Comparison of ENCODE assay signal across 9 mouse cellular contexts in genomic region chr10:128412055-128412381, GRCm38 (mm10). TPM values are rescaled to one million over a fixed set of nuclear protein-coding genes. Genes with fewer than 3 reads are reported as not detected.
DNase-seq lines count a peak whose midpoint lies in the region; ATAC-seq lines count a peak whose summit lies in the region.
"Had no signal": no experiment of that assay in that cellular context is flagged by ENCODE, and none has a peak within 500 bp of the region (broad histone marks: within the 10 kb centered on the region; RNA-seq: fewer than 3 reads in every experiment).

No protein-coding gene starts in this region.

- under 1% methylated on average over 14 of the region's 14 CpGs for WGBS in heart, embryonic 16.5 days
- WGBS in liver, embryonic 11.5 days: 1% methylated on average over 14 of the region's 14 CpGs
- under 1% methylated on average over 14 of the region's 14 CpGs for WGBS in neural tube, embryonic 13.5 days

- peak; percentile 29 for DNase-seq in urinary bladder, postnatal 25 days (ENCODE audit: low spot score)
- DNase-seq in urinary bladder, adult 18-20 months (ENCODE audit: low spot score in 2 of 2): no peak
- no peak for DNase-seq in liver, embryonic 11.5 days (ENCODE audit: low spot score)

- H3K27me3 ChIP-seq in erythroblast, embryonic 14.5 days (ENCODE audit: control insufficient read depth): no peaks in the 10 kb centered on the region
- no peaks in the 10 kb centered on the region for H3K27me3 ChIP-seq in heart, embryonic 16.5 days (ENCODE audit: control insufficient read depth, insufficient read depth, low read length)
- H3K27me3 ChIP-seq in liver, embryonic 11.5 days (replicated peaks; ENCODE audit: control insufficient read depth, insufficient read depth, low read length): no peaks in the 10 kb centered on the region
- H3K27me3 ChIP-seq in neural tube, embryonic 13.5 days: no peaks in the 10 kb centered on the region

- peak overlapping the region; percentile 98 for H3K4me2 ChIP-seq in heart, embryonic 16.5 days (ENCODE audit: low read depth, low read length)
- peak overlapping the region; percentile 100 for H3K4me2 ChIP-seq in liver, embryonic 11.5 days
- peak overlapping the region; percentile 90 for H3K4me2 ChIP-seq in neural tube, embryonic 13.5 days

- H3K36me3 ChIP-seq in erythroblast, embryonic 14.5 days (ENCODE audit: control insufficient read depth): peaks cover 26% of the 10 kb centered on the region
- peaks cover 12% of the 10 kb centered on the region; the same call in 1 of the 2 replicates for H3K36me3 ChIP-seq in heart, embryonic 16.5 days (ENCODE audit: control insufficient read depth, insufficient read depth)
- H3K36me3 ChIP-seq in liver, embryonic 11.5 days (ENCODE audit: control insufficient read depth, insufficient read depth, low read length): peaks cover 15% of the 10 kb centered on the region; the same call in 1 of the 2 replicates
- H3K36me3 ChIP-seq in neural tube, embryonic 13.5 days: peaks cover 42% of the 10 kb centered on the region

- H3K4me3 ChIP-seq in erythroblast, embryonic 14.5 days (replicated peaks): peak overlapping the region; percentile 91
- H3K4me3 ChIP-seq in heart, embryonic 16.5 days (ENCODE audit: low read length): peak overlapping the region; percentile 100
- H3K4me3 ChIP-seq in liver, embryonic 11.5 days (ENCODE audit: low read depth, low read length): peak overlapping the region; percentile 79
- H3K4me3 ChIP-seq in neural tube, embryonic 13.5 days: peak overlapping the region; percentile 92

- no peak for ATAC-seq in erythroblast, adult 5-6 weeks (replicated peaks; ENCODE audit: low FRiP score, poor library complexity, severe bottlenecking)
- ATAC-seq in heart, embryonic 16.5 days (replicated peaks; ENCODE audit: extremely low read depth, insufficient read depth, low FRiP score): peak; percentile 6
- no peak for ATAC-seq in liver, embryonic 11.5 days (replicated peaks; ENCODE audit: low FRiP score)
- ATAC-seq in neural tube, embryonic 13.5 days (ENCODE audit: low read depth): no peak
- no peak for ATAC-seq in monocyte, adult 5-6 weeks (replicated peaks; ENCODE audit: insufficient number of reproducible peaks, low FRiP score, low TSS enrichment, poor library complexity, severe bottlenecking)

- H3K9ac ChIP-seq in heart, embryonic 16.5 days (ENCODE audit: low read length): peak overlapping the region; percentile 90
- peak overlapping the region; percentile 90 for H3K9ac ChIP-seq in liver, embryonic 11.5 days (ENCODE audit: low read depth, low read length)
- H3K9ac ChIP-seq in neural tube, embryonic 13.5 days: peak overlapping the region; percentile 93

- peaks cover 60% of the 10 kb centered on the region for H3K4me1 ChIP-seq in erythroblast, embryonic 14.5 days (ENCODE audit: control insufficient read depth)
- H3K4me1 ChIP-seq in heart, embryonic 16.5 days (ENCODE audit: control insufficient read depth, insufficient read depth, low read length): peaks cover 32% of the 10 kb centered on the region
- H3K4me1 ChIP-seq in liver, embryonic 11.5 days (replicated peaks; ENCODE audit: control insufficient read depth, insufficient read depth, low read length): peaks cover 34% of the 10 kb centered on the region
- H3K4me1 ChIP-seq in neural tube, embryonic 13.5 days (replicated peaks): peaks cover 57% of the 10 kb centered on the region

- H3K9me3 ChIP-seq in erythroblast, embryonic 14.5 days (ENCODE audit: control insufficient read depth, low read length): no peaks in the 10 kb centered on the region
- H3K9me3 ChIP-seq in heart, embryonic 16.5 days (replicated peaks; ENCODE audit: control insufficient read depth, low read length): no peaks in the 10 kb centered on the region
- no peaks in the 10 kb centered on the region for H3K9me3 ChIP-seq in liver, embryonic 11.5 days (ENCODE audit: control insufficient read depth, low read length)
- H3K9me3 ChIP-seq in neural tube, embryonic 13.5 days: no peaks in the 10 kb centered on the region

- H3K27ac ChIP-seq in heart, embryonic 16.5 days (ENCODE audit: low read length): peak overlapping the region; percentile 98
- peak overlapping the region; percentile 91 for H3K27ac ChIP-seq in liver, embryonic 11.5 days (ENCODE audit: low read depth, low read length)
- peak overlapping the region; percentile 97 for H3K27ac ChIP-seq in neural tube, embryonic 13.5 days (replicated peaks)

RNA-seq across cellular contexts. Expression of gene Rnf41, which starts 0.6 kb away (rescaled TPM):
- polyA plus RNA-seq in erythroblast, embryonic 14.5 days (2012): 0.37 and 0.48 TPM in 2 replicates
- total RNA-seq in erythroblast, adult 5-6 weeks (2015; ENCODE audit: low replicate concordance): 2.9 and 4.6 TPM in 2 replicates
- 2.9 and 3.3 TPM in 2 replicates for total RNA-seq in erythroblast, adult 5-6 weeks (2017; ENCODE audit: low replicate concordance)
- 29.9 and 31.7 TPM in 2 replicates for polyA plus RNA-seq in heart, embryonic 16.5 days (2015; fragmentation: Nextera tagmentation; extraction: Ambion mirVana)
- polyA plus RNA-seq in liver, embryonic 11.5 days (2014; fragmentation: Nextera tagmentation; extraction: Ambion mirVana): 19.1 and 20.4 TPM in 2 replicates
- 73.4 and 74.3 TPM in 2 replicates for polyA plus RNA-seq in neural tube, embryonic 13.5 days (2015; fragmentation: Nextera tagmentation; extraction: Ambion mirVana)
- 16.2 to 36.8 TPM (median 28.3 TPM) in 3 replicates for total RNA-seq in monocyte, adult 5-6 weeks (2017)

RNA-seq across cellular contexts. Expression of gene Nabp2, which starts 0.7 kb away (rescaled TPM):
- polyA plus RNA-seq in erythroblast, embryonic 14.5 days (2012): 32.3 and 34.1 TPM in 2 replicates
- 11.1 and 20.1 TPM in 2 replicates for total RNA-seq in erythroblast, adult 5-6 weeks (2015; ENCODE audit: low replicate concordance)
- 7.4 and 15.2 TPM in 2 replicates for total RNA-seq in erythroblast, adult 5-6 weeks (2017; ENCODE audit: low replicate concordance)
- 55.9 and 60.4 TPM in 2 replicates for polyA plus RNA-seq in heart, embryonic 16.5 days (2015; fragmentation: Nextera tagmentation; extraction: Ambion mirVana)
- 101 and 104 TPM in 2 replicates for polyA plus RNA-seq in liver, embryonic 11.5 days (2014; fragmentation: Nextera tagmentation; extraction: Ambion mirVana)
- 124 and 129 TPM in 2 replicates for polyA plus RNA-seq in neural tube, embryonic 13.5 days (2015; fragmentation: Nextera tagmentation; extraction: Ambion mirVana)
- 34.6 to 49.4 TPM (median 44.2 TPM) in 3 replicates for total RNA-seq in monocyte, adult 5-6 weeks (2017)

RNA-seq across cellular contexts. Expression of gene Slc39a5, which starts 11.0 kb away (rescaled TPM):
- polyA plus RNA-seq in erythroblast, embryonic 14.5 days (2012): 0.15 and 0.16 TPM in 2 replicates
- total RNA-seq in erythroblast, adult 5-6 weeks (2015; ENCODE audit: low replicate concordance): not detected in 2 replicates
- not detected in 2 replicates for total RNA-seq in erythroblast, adult 5-6 weeks (2017; ENCODE audit: low replicate concordance)
- polyA plus RNA-seq in heart, embryonic 16.5 days (2015; fragmentation: Nextera tagmentation; extraction: Ambion mirVana): 0.41 TPM in 1 of 2 replicates, not detected in the other
- polyA plus RNA-seq in liver, embryonic 11.5 days (2014; fragmentation: Nextera tagmentation; extraction: Ambion mirVana): 16.5 and 17.6 TPM in 2 replicates
- polyA plus RNA-seq in neural tube, embryonic 13.5 days (2015; fragmentation: Nextera tagmentation; extraction: Ambion mirVana): not detected in 2 replicates
- total RNA-seq in monocyte, adult 5-6 weeks (2017): not detected in 3 replicates
- total RNA-seq: heart, postnatal 36 days had no signal

RNA-seq across cellular contexts. Expression of gene Ankrd52, which starts 35.1 kb away (rescaled TPM):
- 1.4 and 1.9 TPM in 2 replicates for polyA plus RNA-seq in erythroblast, embryonic 14.5 days (2012)
- total RNA-seq in erythroblast, adult 5-6 weeks (2015; ENCODE audit: low replicate concordance): 7.7 and 30.0 TPM in 2 replicates
- 2.9 and 3.5 TPM in 2 replicates for total RNA-seq in erythroblast, adult 5-6 weeks (2017; ENCODE audit: low replicate concordance)
- 8.1 and 8.5 TPM in 2 replicates for polyA plus RNA-seq in heart, embryonic 16.5 days (2015; fragmentation: Nextera tagmentation; extraction: Ambion mirVana)
- 12.2 and 13.4 TPM in 2 replicates for polyA plus RNA-seq in liver, embryonic 11.5 days (2014; fragmentation: Nextera tagmentation; extraction: Ambion mirVana)
- polyA plus RNA-seq in neural tube, embryonic 13.5 days (2015; fragmentation: Nextera tagmentation; extraction: Ambion mirVana): 9.5 and 12.1 TPM in 2 replicates
- total RNA-seq in monocyte, adult 5-6 weeks (2017): 6.5 to 18.2 TPM (median 8.3 TPM) in 3 replicates

RNA-seq across cellular contexts. Expression of gene Coq10a, which starts 43.2 kb away (rescaled TPM):
- polyA plus RNA-seq in erythroblast, embryonic 14.5 days (2012): 0.49 and 0.53 TPM in 2 replicates
- total RNA-seq in erythroblast, adult 5-6 weeks (2015; ENCODE audit: low replicate concordance): 1.9 and 5.6 TPM in 2 replicates
- total RNA-seq in erythroblast, adult 5-6 weeks (2017; ENCODE audit: low replicate concordance): 2.8 and 3.2 TPM in 2 replicates
- 13.4 and 19.4 TPM in 2 replicates for polyA plus RNA-seq in heart, embryonic 16.5 days (2015; fragmentation: Nextera tagmentation; extraction: Ambion mirVana)
- polyA plus RNA-seq in liver, embryonic 11.5 days (2014; fragmentation: Nextera tagmentation; extraction: Ambion mirVana): 8.4 and 10.5 TPM in 2 replicates
- polyA plus RNA-seq in neural tube, embryonic 13.5 days (2015; fragmentation: Nextera tagmentation; extraction: Ambion mirVana): 34.9 and 41.0 TPM in 2 replicates
- 18.2 to 21.9 TPM (median 19.4 TPM) in 3 replicates for total RNA-seq in monocyte, adult 5-6 weeks (2017)

Comparison
In these comparisons a context has a peak if more than half of its experiments do, and no peak if none do; other contexts are left out.
1. RNA of gene Rnf41, which starts 0.6 kb away (polyA plus RNA-seq): 73.4 to 74.3 TPM in neural tube, embryonic 13.5 days, 29.9 to 31.7 TPM in heart, embryonic 16.5 days and 19.1 to 20.4 TPM in liver, embryonic 11.5 days; 0.37 to 0.48 TPM in erythroblast, embryonic 14.5 days; every median in the first group is over 10 times any median in the second.
2. RNA of gene Slc39a5, which starts 11.0 kb away (polyA plus RNA-seq): 16.5 to 17.6 TPM in liver, embryonic 11.5 days; 0.41 TPM in heart, embryonic 16.5 days, 0.15 to 0.16 TPM in erythroblast, embryonic 14.5 days and not detected in neural tube, embryonic 13.5 days; every median in the first group is over 10 times any median in the second.
3. Peak in every context shown above with its lines, with median percentiles within 50 percentile points of each other: H3K4me3 ChIP-seq, H3K27ac ChIP-seq, H3K4me2 ChIP-seq and H3K9ac ChIP-seq.